Mouse (Mus musculus) kidney, postnatal 0 days (tissue): Measurements from ENCODE around the gene Kirrel3. TPM values are rescaled to one million over a fixed set of nuclear protein-coding genes. Genes with fewer than 3 reads are reported as not detected.
A peak's percentile ranks its signal among the peaks of the same experiment; 100 is the strongest.

Experiments used
- ATAC-seq: fragments of 200-750 bp; cut with Nextera tagmentation; replicated peaks from 2 replicates; pipeline ENCODE4 v1.8.0; 2017; ENCODE audit warnings: low read depth, moderate number of reproducible peaks, moderate TSS enrichment, moderate library complexity; ENCODE audit not compliant: low FRiP score
- DNase-seq: peaks from one replicate; pipeline ENCODE4 v3.0.0-alpha.2; 2016; ENCODE audit warnings: low spot score
- H3K27ac ChIP-seq: fragments of 300-500 bp; sonication (generic); 2 replicates; pipeline ENCODE4 v1.5.1; 2014; ENCODE audit warnings: mild to moderate bottlenecking
- H3K27me3 ChIP-seq: fragments of 300-500 bp; sonication (generic); 2 replicates; pipeline ENCODE4 v1.6.1; 2014; ENCODE audit warnings: low read length, mixed read lengths; ENCODE audit not compliant: insufficient read depth
- H3K36me3 ChIP-seq: fragments of 300-500 bp; sonication (generic); 2 replicates; pipeline ENCODE4 v1.6.1; 2014; ENCODE audit warnings: low read length, mixed read lengths; ENCODE audit not compliant: insufficient read depth
- H3K4me1 ChIP-seq: fragments of 300-500 bp; sonication (generic); replicated peaks from 2 replicates; pipeline ENCODE4 v1.6.1; 2014; ENCODE audit warnings: antibody characterized with exemption, low read length, mixed read lengths; ENCODE audit not compliant: insufficient read depth
- H3K4me2 ChIP-seq: fragments of 300-500 bp; sonication (generic); 2 replicates; pipeline ENCODE4 v1.6.1; 2014; ENCODE audit warnings: mild to moderate bottlenecking, low read length, moderate library complexity, mixed read lengths
- H3K4me3 ChIP-seq: fragments of 300-500 bp; sonication (generic); replicated peaks from 2 replicates; pipeline ENCODE4 v1.5.1; 2014; ENCODE audit warnings: low read depth, low read length
- H3K9ac ChIP-seq: fragments of 300-500 bp; sonication (generic); 2 replicates; pipeline ENCODE4 v1.6.1; 2014; ENCODE audit warnings: low read depth, low read length
- H3K9me3 ChIP-seq: fragments of 300-500 bp; sonication (generic); replicated peaks from 2 replicates; pipeline ENCODE4 v1.6.1; 2016; ENCODE audit warnings: low read length, inconsistent platforms, mixed read lengths
- CTCF ChIP-seq: IDR thresholded peaks from 2 replicates; pipeline ENCODE4 v1.5.1; 2016; ENCODE audit warnings: antibody characterized with exemption, low read depth, mild to moderate bottlenecking, moderate library complexity
- WGBS: fragments of 180-500 bp; shearing (Covaris S2); extraction: QIAGEN DNeasy Blood & Tissue Kit; methylation state at CpG from one replicate; pipeline ENCODE4 v1.1.7; 2014; 5-methylcytosine and 5-hydroxymethylcytosine counted together
- polyA plus RNA-seq: library from polyadenylated mRNA; unstranded; fragments of >200 nt; fragmentation: Nextera tagmentation; extraction: Ambion mirVana; gene quantifications from 2 replicates; pipeline ENCODE4 v1.2.1, GENCODE M21; 2015

Kirrel3 gene
- polyA plus RNA-seq, 1 experiment from 2014 or later = 0.82 TPM

- TF ChIP-seq CTCF = no peak
- ATAC-seq (no peak), DNase-seq (peak; percentile 4)
- Histone ChIP-seq H3K9me3 (no peaks in the 10 kb centered on the region), H3K27ac (no peak overlapping the region), H3K4me2 (no peak overlapping the region), H3K27me3 (no peaks in the 10 kb centered on the region), H3K4me3 (no peak overlapping the region), H3K36me3 (no peaks in the 10 kb centered on the region), H3K4me1 (no peaks in the 10 kb centered on the region), H3K9ac (no peak overlapping the region)
- 61% methylated on average over 15 of the region's 15 CpGs for WGBS
These were observed 179.9 kb downstream of the Kirrel3 start for GRCm38 (mm10) chr9:34665361-34666129.

- Histone ChIP-seq H3K4me1 (no peaks in the 10 kb centered on the region), H3K4me3 (no peak overlapping the region), H3K27ac (no peak overlapping the region), H3K36me3 (no peaks in the 10 kb centered on the region), H3K9ac (no peak overlapping the region), H3K9me3 (no peaks in the 10 kb centered on the region), H3K4me2 (no peak overlapping the region), H3K27me3 (no peaks in the 10 kb centered on the region)
- TF ChIP-seq CTCF = no peak
- DNase-seq (peak; percentile 33), ATAC-seq (no peak)
- 63% methylated on average over 1 of the region's 1 CpGs for WGBS
These were observed 181.5 kb downstream of the Kirrel3 start for GRCm38 (mm10) chr9:34667182-34667581.

GRCm38 (mm10) chr9:34670906-34671305 is 185.2 kb downstream of the Kirrel3 start:
- H3K9ac ChIP-seq = no peak overlapping the region
- no peaks in the 10 kb centered on the region for H3K36me3 ChIP-seq
- no peaks in the 10 kb centered on the region for H3K9me3 ChIP-seq
- DNase-seq (no peak), ATAC-seq (no peak)
- no peaks in the 10 kb centered on the region for H3K27me3 ChIP-seq
- no peak overlapping the region for H3K4me2 ChIP-seq
- H3K27ac ChIP-seq = no peak overlapping the region
- no peak for TF ChIP-seq CTCF
- no peak overlapping the region for H3K4me3 ChIP-seq
- H3K4me1 ChIP-seq = no peaks in the 10 kb centered on the region
- WGBS = 76% methylated on average over 2 of the region's 2 CpGs

GRCm38 (mm10) chr9:34686798-34687197 is 201.1 kb downstream of the Kirrel3 start:
- Histone ChIP-seq H3K36me3 (no peaks in the 10 kb centered on the region), H3K4me3 (no peak overlapping the region), H3K9me3 (no peaks in the 10 kb centered on the region), H3K9ac (no peak overlapping the region), H3K4me1 (no peaks in the 10 kb centered on the region), H3K4me2 (no peak overlapping the region), H3K27ac (no peak overlapping the region), H3K27me3 (no peaks in the 10 kb centered on the region)
- no peak for TF ChIP-seq CTCF
- 85% methylated on average over 6 of the region's 6 CpGs for WGBS
- no peak for DNase-seq
- no peak for ATAC-seq

GRCm38 (mm10) chr9:34688358-34688757 is 202.7 kb downstream of the Kirrel3 start:
- 19% methylated on average over 4 of the region's 4 CpGs for WGBS
- Histone ChIP-seq H3K9me3 (no peaks in the 10 kb centered on the region), H3K36me3 (no peaks in the 10 kb centered on the region), H3K4me2 (no peak overlapping the region), H3K9ac (no peak overlapping the region), H3K4me3 (no peak overlapping the region), H3K4me1 (no peaks in the 10 kb centered on the region), H3K27me3 (no peaks in the 10 kb centered on the region), H3K27ac (no peak overlapping the region)
- no peak for TF ChIP-seq CTCF
- ATAC-seq (no peak), DNase-seq (peak; percentile 12)

GRCm38 (mm10) chr9:34689375-34689774 is 203.7 kb downstream of the Kirrel3 start:
- no peak overlapping the region for H3K4me2 ChIP-seq
- H3K9ac ChIP-seq = no peak overlapping the region
- no peak overlapping the region for H3K4me3 ChIP-seq
- H3K27ac ChIP-seq = no peak overlapping the region
- WGBS = 20% methylated on average over 3 of the region's 3 CpGs
- DNase-seq (peak; percentile 27), ATAC-seq (no peak)
- no peaks in the 10 kb centered on the region for H3K9me3 ChIP-seq
- TF ChIP-seq CTCF = no peak
- H3K36me3 ChIP-seq = no peaks in the 10 kb centered on the region
- no peaks in the 10 kb centered on the region for H3K27me3 ChIP-seq
- H3K4me1 ChIP-seq = no peaks in the 10 kb centered on the region

- Histone ChIP-seq H3K4me3 (no peak overlapping the region), H3K9me3 (no peaks in the 10 kb centered on the region), H3K4me2 (no peak overlapping the region), H3K36me3 (no peaks in the 10 kb centered on the region), H3K4me1 (no peaks in the 10 kb centered on the region), H3K27me3 (no peaks in the 10 kb centered on the region), H3K27ac (no peak overlapping the region), H3K9ac (no peak overlapping the region)
- ATAC-seq (no peak), DNase-seq (no peak)
- 59% methylated on average over 5 of the region's 5 CpGs for WGBS
- TF ChIP-seq CTCF = no peak
These were observed 210.0 kb downstream of the Kirrel3 start for GRCm38 (mm10) chr9:34695646-34696045.
